8 mouse cellular contexts compared by ENCODE assay signal in genomic region chr4:137469081-137469844, GRCm38 (mm10). TPM values are rescaled to one million over a fixed set of nuclear protein-coding genes. Genes with fewer than 3 reads are reported as not detected.
DNase-seq lines count a peak whose midpoint lies in the region; ATAC-seq and TF ChIP-seq lines count a peak whose summit lies in the region.

No protein-coding gene starts in this region.

- peaks cover 4 to 32% of the 10 kb centered on the region in 2 experiments for H3K4me1 ChIP-seq in ES-E14 (ENCODE audit: control insufficient read depth in 2 of 2, insufficient read depth in 2 of 2, low read length in 2 of 2, poor library complexity in 1 of 2)
- peaks cover 77% of the 10 kb centered on the region for H3K4me1 ChIP-seq in heart, embryonic 12.5 days (replicated peaks)
- peaks cover 72% of the 10 kb centered on the region for H3K4me1 ChIP-seq in limb, embryonic 10.5 days

- peak overlapping the region; percentile 86 for H3K9ac ChIP-seq in ES-E14 (ENCODE audit: insufficient read depth, low read depth, low read length, poor library complexity, severe bottlenecking)
- peak overlapping the region; percentile 99 for H3K9ac ChIP-seq in heart, embryonic 12.5 days

- H3K27ac ChIP-seq in ES-E14 (ENCODE audit: insufficient read depth, low read depth, low read length, poor library complexity, severe bottlenecking), result peak overlapping the region; percentile 89
- peak overlapping the region; percentile 93 for H3K27ac ChIP-seq in heart, embryonic 12.5 days (ENCODE audit: poor library complexity, severe bottlenecking)
- H3K27ac ChIP-seq in limb, embryonic 10.5 days, result peak overlapping the region; percentile 92

- in situ Hi-C loops in ES-E14 (cut with MboI; ENCODE audit: low sequenced_read_pairs in 2 of 2, unreplicated experiment in 2 of 2), result no loop called here

- WGBS in heart, embryonic 12.5 days, result 2% methylated on average over 20 of the region's 20 CpGs
- 5% methylated on average over 20 of the region's 20 CpGs for WGBS in limb, embryonic 10.5 days

- H3K36me3 ChIP-seq in ES-E14 (ENCODE audit: control insufficient read depth, insufficient read depth, low read length, poor library complexity, severe bottlenecking), result peaks cover 3% of the 10 kb centered on the region; the same call in 1 of the 2 replicates
- H3K36me3 ChIP-seq in heart, embryonic 12.5 days, result peaks cover 5% of the 10 kb centered on the region
- no peaks in the 10 kb centered on the region for H3K36me3 ChIP-seq in limb, embryonic 10.5 days

- 0 out of 2 replicates have a peak, but pooled peaks have one; percentile 0 for ATAC-seq in heart, embryonic 12.5 days (ENCODE audit: insufficient number of reproducible peaks, low FRiP score)

- peak overlapping the region; percentile 82 to 96 for H3K4me3 ChIP-seq in ES-E14 (ENCODE audit: insufficient read depth in 1 of 2, low read depth in 1 of 2, low read length in 2 of 2, poor library complexity in 1 of 2, severe bottlenecking in 1 of 2)
- peak overlapping the region; percentile 88 for H3K4me3 ChIP-seq in heart, embryonic 12.5 days
- peak overlapping the region; percentile 83 for H3K4me3 ChIP-seq in limb, embryonic 10.5 days

- peak; percentile 59 for DNase-seq in adrenal gland, adult 2 months
- no peak for DNase-seq in adrenal gland, postnatal 10 days
- no peak for DNase-seq in ES-E14 (ENCODE audit: low read depth, low spot score)
- peak; percentile 56 for DNase-seq in limb, embryonic 10.5 days (ENCODE audit: low spot score)
- DNase-seq in naive thymus-derived CD4-positive, alpha-beta T cell, adult 2 months (ENCODE audit: low read depth), result peak; percentile 15
- no peak for DNase-seq in thymus, postnatal 14 days
- DNase-seq in urinary bladder, postnatal 10 days (ENCODE audit: low spot score), result no peak

- no peaks in the 10 kb centered on the region for H3K9me3 ChIP-seq in ES-E14 (ENCODE audit: control insufficient read depth, insufficient read depth, low read depth, low read length)
- H3K9me3 ChIP-seq in heart, embryonic 12.5 days (replicated peaks), result no peaks in the 10 kb centered on the region
- no peaks in the 10 kb centered on the region for H3K9me3 ChIP-seq in limb, embryonic 10.5 days (replicated peaks)

- H3K27me3 ChIP-seq in heart, embryonic 12.5 days (replicated peaks), result no peaks in the 10 kb centered on the region
- H3K27me3 ChIP-seq in limb, embryonic 10.5 days (ENCODE audit: low read depth, poor library complexity, severe bottlenecking), result no peaks in the 10 kb centered on the region

- peak overlapping the region; percentile 95 for H3K4me2 ChIP-seq in heart, embryonic 12.5 days

TF ChIP-seq in ES-E14, 5 proteins besides CTCF, POLR2A, EP300 and RAD21:
- no peak for TF ChIP-seq ZC3H11A (IDR thresholded peaks at IDR 0.05; ENCODE audit: borderline replicate concordance, low read depth, low read length)

RNA-seq across cellular contexts. Expression of gene Hspg2, which starts 0.7 kb away (rescaled TPM):
- total RNA-seq in adrenal gland, adult 2 months (2021), result 100 to 1,000 TPM in 1 of 2 experiments, 10 to 100 TPM in 1; 87.4 to 150 TPM
- polyA plus RNA-seq in adrenal gland, adult 2 months (2012; rRNA removed), result 122 and 125 TPM in 2 replicates
- 100 to 1,000 TPM; 191 to 264 TPM for total RNA-seq in adrenal gland, postnatal 10 days (2021)
- total RNA-seq in ES-E14 (2012; rRNA removed), result 226 and 278 TPM in 2 replicates
- polyA plus RNA-seq in heart, embryonic 12.5 days (2016; fragmentation: Nextera tagmentation; extraction: Ambion mirVana), result 51.8 and 61.5 TPM in 2 replicates
- 20.8 and 23.3 TPM in 2 replicates for polyA plus RNA-seq in limb, embryonic 10.5 days (2016; fragmentation: Nextera tagmentation; extraction: Ambion mirVana)

RNA-seq across cellular contexts. Expression of gene 1700013G24Rik, which starts 16.2 kb away (rescaled TPM):
- total RNA-seq in adrenal gland, adult 2 months (2021), result not detected
- polyA plus RNA-seq in adrenal gland, adult 2 months (2012; rRNA removed), result not detected in 2 replicates
- total RNA-seq in adrenal gland, postnatal 10 days (2021), result not detected
- not detected in 2 replicates for total RNA-seq in ES-E14 (2012; rRNA removed)
- polyA plus RNA-seq in heart, embryonic 12.5 days (2016; fragmentation: Nextera tagmentation; extraction: Ambion mirVana), result not detected in 2 replicates
- not detected in 2 replicates for polyA plus RNA-seq in limb, embryonic 10.5 days (2016; fragmentation: Nextera tagmentation; extraction: Ambion mirVana)

RNA-seq across cellular contexts. Expression of gene Cela3b, which starts 38.9 kb away (rescaled TPM):
- not detected for total RNA-seq in adrenal gland, adult 2 months (2021)
- 0.16 and 0.33 TPM in 2 replicates for polyA plus RNA-seq in adrenal gland, adult 2 months (2012; rRNA removed)
- not detected for total RNA-seq in adrenal gland, postnatal 10 days (2021)
- total RNA-seq in ES-E14 (2012; rRNA removed), result not detected in 2 replicates
- polyA plus RNA-seq in heart, embryonic 12.5 days (2016; fragmentation: Nextera tagmentation; extraction: Ambion mirVana), result not detected in 2 replicates
- not detected in 2 replicates for polyA plus RNA-seq in limb, embryonic 10.5 days (2016; fragmentation: Nextera tagmentation; extraction: Ambion mirVana)

RNA-seq across cellular contexts. Expression of gene Cela3a, which starts 59.7 kb away (rescaled TPM):
- not detected for total RNA-seq in adrenal gland, adult 2 months (2021)
- polyA plus RNA-seq in adrenal gland, adult 2 months (2012; rRNA removed), result not detected in 2 replicates
- total RNA-seq in adrenal gland, postnatal 10 days (2021), result not detected
- not detected in 2 replicates for total RNA-seq in ES-E14 (2012; rRNA removed)
- not detected in 2 replicates for polyA plus RNA-seq in heart, embryonic 12.5 days (2016; fragmentation: Nextera tagmentation; extraction: Ambion mirVana)
- polyA plus RNA-seq in limb, embryonic 10.5 days (2016; fragmentation: Nextera tagmentation; extraction: Ambion mirVana), result not detected in 2 replicates

Comparison
In these comparisons a context has a peak if more than half of its experiments do, and no peak if none do; other contexts are left out.
1. DNase-seq: peak in adrenal gland, adult 2 months (single experiment), limb, embryonic 10.5 days (single experiment) and naive thymus-derived CD4-positive, alpha-beta T cell, adult 2 months (single experiment); none in adrenal gland, postnatal 10 days (single experiment), ES-E14 (single experiment), thymus, postnatal 14 days (single experiment) and urinary bladder, postnatal 10 days (single experiment).
2. Peak in every context shown above with its lines, with median percentiles within 50 percentile points of each other: H3K27ac ChIP-seq and H3K4me3 ChIP-seq.